Mouse (Mus musculus): ENCODE measurements at regions not wholly inside any gene's neighbourhood (a gene's known extent, or its start where the extent isn't known, plus 50 kb on each side); places are given as distances from the start of the nearest gene placed in this dataset.

- no peak for TF ChIP-seq CTCF (IDR thresholded peaks at IDR 0.05; ENCODE audit: extremely low read depth, insufficient read depth, insufficient read length, insufficient replicate concordance)
- TF ChIP-seq POLR2A (IDR thresholded peaks at IDR 0.05; ENCODE audit: low read depth, low read length), result no peak
These were observed 108.5 kb downstream of the Mrpl39 start for GRCm38 (mm10) chr16:84627052-84627451.
